Mouse (Mus musculus): Measurements from ENCODE around the gene BC034090.

DNA sequence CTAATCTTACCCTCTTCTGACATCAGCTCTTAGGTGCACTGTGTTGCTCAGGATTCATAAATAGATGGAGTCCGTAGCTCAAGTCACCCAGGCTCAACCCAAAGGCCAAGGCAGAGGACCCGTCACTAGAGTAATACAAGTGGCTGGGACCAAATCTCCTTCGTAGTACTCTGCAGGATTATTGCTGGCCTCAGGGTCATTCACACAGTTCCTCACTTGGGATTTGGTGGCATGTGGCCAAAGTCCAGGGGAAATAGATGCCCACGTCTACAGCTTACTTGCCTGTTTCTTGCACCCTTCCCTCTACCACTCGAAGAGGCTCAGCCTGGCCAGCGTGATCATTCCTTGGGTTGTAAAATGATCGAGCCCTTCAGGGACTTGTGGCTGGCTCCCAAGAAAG lies 30.3 kb downstream of the BC034090 start:
- TF ChIP-seq CTCF (IDR thresholded peaks at IDR 0.05; ENCODE audit: control insufficient read depth, insufficient read depth, insufficient replicate concordance, low read depth, low read length) (no peak), POLR2A (IDR thresholded peaks at IDR 0.05; ENCODE audit: control insufficient read depth, low read depth, low read length) (no peak)

Measured in testis, adult 2 months (tissue).